Mouse (Mus musculus) lung, adult 2 months (tissue): ENCODE data around the gene Gm9513. TPM values are rescaled to one million over a fixed set of nuclear protein-coding genes. Genes with fewer than 3 reads are reported as not detected.

Experiments
- DNase-seq: peaks from one replicate; pipeline ENCODE4 v3.0.0; 2022
- H3K4me1 ChIP-seq: fragments of 200-500 bp; 2 replicates; pipeline ENCODE4 v1.6.1; 2011; ENCODE audit warnings: low read length; ENCODE audit not compliant: control insufficient read depth, insufficient read depth
- H3K4me3 ChIP-seq: fragments of 200-500 bp; replicated peaks from 2 replicates; pipeline ENCODE3; 2011; ENCODE audit warnings: low read depth, mild to moderate bottlenecking, control low read depth, low read length; ENCODE audit errors: extremely low read depth
- CTCF ChIP-seq: fragments of 200-500 bp; IDR thresholded peaks from 2 replicates; pipeline ENCODE4 v1.5.1; 2011; ENCODE audit warnings: mild to moderate bottlenecking, low read length, control low read depth; ENCODE audit not compliant: insufficient read depth
- POLR2A ChIP-seq: fragments of 200-500 bp; IDR thresholded peaks from 2 replicates; pipeline ENCODE4 v1.6.1; 2011; ENCODE audit warnings: low read depth, mild to moderate bottlenecking, control low read depth, low read length, borderline replicate concordance; ENCODE audit errors: extremely low read depth
- WGBS: fragments of 180-500 bp; shearing (Covaris S2); methylation state at CpG from one replicate; pipeline ENCODE4 v1.1.7; 2018; 5-methylcytosine and 5-hydroxymethylcytosine counted together
- polyA plus RNA-seq: library from polyadenylated mRNA; depleted of rRNA; stranded (reverse); fragments of >200 nt; gene quantifications from 2 replicates; pipeline ENCODE4 v1.2.3, GENCODE M21; 2012; rRNA removed

The Gm9513 gene
- not detected in 2 replicates for polyA plus RNA-seq

- 52% methylated on average over 3 of the region's 3 CpGs for WGBS
- Histone ChIP-seq H3K4me3 (no peak within 1 kb of the TSS), H3K4me1 (no peaks in the 10 kb centered on the region)
- DNase-seq = no peak
- no peak for TF ChIP-seq POLR2A
- TF ChIP-seq CTCF = no peak
Observed at GRCm38 (mm10) chr9:36475338-36475737, at the start of gene Gm9513. Gene Gm9513 (plus strand): TSS chr9:36475638.

GRCm38 (mm10) chr9:36431584-36431983 is 43.9 kb upstream of the Gm9513 start, which contains the start of gene Gm7257:
Gene Gm7257 (plus strand): TSS chr9:36431884.
- TF ChIP-seq CTCF (no peak), POLR2A (no peak)
- no peak within 1 kb of the TSS for H3K4me3 ChIP-seq
- WGBS = 62% methylated on average over 4 of the region's 4 CpGs
- no peak for DNase-seq
- H3K4me1 ChIP-seq = no peaks in the 10 kb centered on the region

- H3K4me1 ChIP-seq = no peaks in the 10 kb centered on the region
- DNase-seq = no peak
- H3K4me3 ChIP-seq = no peak overlapping the region
- 31% methylated on average over 2 of the region's 2 CpGs for WGBS
- no peak for TF ChIP-seq CTCF
Observed at GRCm38 (mm10) chr9:36435051-36435764, 40.2 kb upstream of the Gm9513 start.

GRCm38 (mm10) chr9:36494501-36495220 is 19.2 kb downstream of the Gm9513 start:
- 88% methylated on average over 4 of the region's 4 CpGs for WGBS
- H3K4me3 ChIP-seq = no peak overlapping the region
- TF ChIP-seq POLR2A (no peak), CTCF (no peak)
- DNase-seq = no peak
- no peaks in the 10 kb centered on the region for H3K4me1 ChIP-seq

GRCm38 (mm10) chr9:36495824-36496223 is 20.4 kb downstream of the Gm9513 start:
- Histone ChIP-seq H3K4me1 (no peaks in the 10 kb centered on the region), H3K4me3 (no peak overlapping the region)
- 33% methylated on average over 1 of the region's 1 CpGs for WGBS
- no peak for DNase-seq
- TF ChIP-seq CTCF (no peak), POLR2A (no peak)

- 82% methylated on average over 5 of the region's 5 CpGs for WGBS
- no peak overlapping the region for H3K4me3 ChIP-seq
- TF ChIP-seq CTCF (no peak), POLR2A (no peak)
- no peaks in the 10 kb centered on the region for H3K4me1 ChIP-seq
- no peak for DNase-seq
Observed at GRCm38 (mm10) chr9:36504211-36504610, 28.8 kb downstream of the Gm9513 start.

Other genes starting within 250 kb of the Gm9513 start
- gene Gm7257, start 43.8 kb upstream of the Gm9513 start, polyA plus RNA-seq = not detected in 2 replicates
- gene Gm5615, start 66.3 kb downstream of the Gm9513 start, polyA plus RNA-seq = not detected in 2 replicates
- gene Gm17689, start 107.0 kb downstream of the Gm9513 start, polyA plus RNA-seq = not detected in 2 replicates
- not detected in 2 replicates for gene A630095E13Rik, start 167.7 kb downstream of the Gm9513 start, polyA plus RNA-seq
- not detected in 2 replicates for gene Acrv1, start 217.6 kb downstream of the Gm9513 start, polyA plus RNA-seq